Mouse (Mus musculus) liver, embryonic 14 days (tissue): ENCODE measurements around the gene Isoc2a. TPM values are rescaled to one million over a fixed set of nuclear protein-coding genes. Genes with fewer than 3 reads are reported as not detected.

ENCODE experiments used
- polyA plus RNA-seq: library from polyadenylated mRNA; depleted of rRNA; stranded (reverse); fragments of >200 nt; gene quantifications from 2 replicates; pipeline ENCODE4 v1.2.3, GENCODE M21; 2012; rRNA removed

The Isoc2a gene
- 5.9 and 6.6 TPM in 2 replicates for polyA plus RNA-seq

DNA sequence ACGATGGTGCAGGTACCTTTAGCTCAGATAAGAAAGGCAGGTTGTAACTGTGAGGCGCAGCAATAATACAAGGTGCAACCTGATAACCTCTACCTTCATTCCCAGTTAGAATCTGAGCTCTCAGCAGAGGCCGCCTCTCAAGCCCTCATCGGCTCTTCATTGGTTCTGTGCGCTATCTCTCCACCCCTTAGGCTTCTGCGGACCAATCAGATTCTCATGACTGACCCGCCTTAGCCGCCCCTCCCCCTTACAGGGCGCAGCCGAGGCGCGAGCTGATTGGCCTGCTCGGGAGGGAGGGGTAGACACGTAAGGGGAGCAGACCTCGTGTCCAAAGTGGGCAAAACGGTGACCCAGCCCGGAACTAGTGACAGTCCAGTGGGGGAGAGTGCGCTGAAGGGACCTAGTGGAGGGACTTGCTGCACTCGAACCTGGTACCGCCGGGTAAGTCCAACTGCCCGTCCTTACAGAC lies at the start of gene Isoc2a:
Gene Isoc2a, plus strand, starts transcription at position 401 of the 469 bp plus-strand sequence.

DNA sequence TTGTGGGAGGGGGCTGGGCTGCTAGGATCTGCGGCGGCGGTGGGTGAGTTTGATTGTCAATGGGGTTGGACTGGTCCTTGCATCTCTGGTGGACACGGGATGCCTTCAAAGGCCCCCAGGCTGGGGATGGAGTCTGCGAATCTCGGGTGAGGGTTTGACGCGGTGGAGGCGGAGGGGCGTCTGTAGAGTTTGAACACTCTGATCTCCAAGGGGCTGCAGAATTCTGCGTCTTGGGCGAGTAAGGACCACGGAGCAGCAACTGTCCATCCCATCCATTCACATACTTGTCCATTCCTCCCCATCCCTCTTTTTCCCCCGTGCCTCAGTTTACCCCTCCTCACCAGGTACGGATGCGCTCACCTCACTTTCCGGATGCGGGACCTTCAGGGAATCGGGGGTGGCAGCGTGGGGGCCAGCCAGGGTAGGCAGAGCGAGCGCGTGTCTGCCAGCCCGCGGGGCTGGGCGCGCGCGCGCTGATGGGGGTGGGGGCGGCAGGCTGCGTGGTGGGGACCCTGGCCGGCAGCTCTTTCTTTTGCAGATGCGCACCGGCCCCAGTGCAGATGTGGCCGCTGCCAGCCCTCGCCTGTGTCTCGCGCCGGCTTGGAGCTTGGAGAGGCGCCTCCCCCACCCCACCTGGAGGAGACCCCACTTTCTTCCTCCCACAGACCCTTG lies 32.6 kb upstream of the Isoc2a start, which contains the start of gene Shisa7:
Gene Shisa7, minus strand, starts transcription at position 452 of the 672 bp plus-strand sequence.

DNA sequence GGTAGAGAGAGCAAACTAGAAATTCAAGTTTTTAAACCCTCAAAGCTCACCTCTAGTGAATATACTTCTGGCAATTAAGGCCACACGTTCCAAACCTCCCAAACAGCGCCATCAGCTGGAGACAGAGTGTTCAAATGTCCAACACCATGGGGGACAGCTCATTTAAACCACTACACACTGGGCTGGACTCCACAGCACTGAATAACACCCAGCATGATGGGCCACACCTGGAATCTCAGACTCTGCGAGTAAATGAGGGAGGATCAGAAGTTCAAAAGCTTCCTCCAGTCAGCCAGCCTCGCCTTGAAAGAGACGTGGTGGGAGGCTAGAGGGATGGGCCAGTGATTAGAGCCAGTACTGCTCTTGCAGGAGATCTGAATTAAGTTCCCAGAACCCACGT lies 6.8 kb upstream of the Isoc2a start, which contains the start of gene Isoc2b:
Gene Isoc2b, minus strand, starts transcription at position 126 of the 400 bp plus-strand sequence.

DNA sequence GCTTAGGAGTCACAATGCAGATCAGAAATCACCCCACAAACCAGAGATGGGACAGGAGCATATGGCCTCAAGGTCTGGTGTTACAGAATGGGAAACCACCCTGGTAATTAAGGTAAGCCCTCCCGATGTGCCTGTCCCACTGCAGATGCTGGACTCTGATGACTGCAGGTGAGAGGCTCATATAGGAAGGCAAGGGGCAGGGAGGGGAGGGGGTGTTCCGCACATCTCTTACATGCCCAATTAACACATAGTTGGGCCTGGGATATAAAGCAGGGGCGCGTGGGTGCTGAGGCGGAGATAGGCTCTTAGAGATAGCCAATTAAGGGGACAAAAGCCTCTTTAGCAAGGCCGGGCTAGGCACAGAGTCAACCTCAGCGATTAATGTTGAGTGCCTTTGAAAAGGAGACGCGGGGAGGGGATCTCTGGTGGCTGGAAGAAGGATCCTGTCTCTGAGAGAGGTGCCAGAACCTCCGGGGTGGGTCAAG lies 29.6 kb downstream of the Isoc2a start, which contains the start of gene Gm36210:
Gene Gm36210, minus strand, starts transcription at position 51 of the 485 bp plus-strand sequence.

DNA sequence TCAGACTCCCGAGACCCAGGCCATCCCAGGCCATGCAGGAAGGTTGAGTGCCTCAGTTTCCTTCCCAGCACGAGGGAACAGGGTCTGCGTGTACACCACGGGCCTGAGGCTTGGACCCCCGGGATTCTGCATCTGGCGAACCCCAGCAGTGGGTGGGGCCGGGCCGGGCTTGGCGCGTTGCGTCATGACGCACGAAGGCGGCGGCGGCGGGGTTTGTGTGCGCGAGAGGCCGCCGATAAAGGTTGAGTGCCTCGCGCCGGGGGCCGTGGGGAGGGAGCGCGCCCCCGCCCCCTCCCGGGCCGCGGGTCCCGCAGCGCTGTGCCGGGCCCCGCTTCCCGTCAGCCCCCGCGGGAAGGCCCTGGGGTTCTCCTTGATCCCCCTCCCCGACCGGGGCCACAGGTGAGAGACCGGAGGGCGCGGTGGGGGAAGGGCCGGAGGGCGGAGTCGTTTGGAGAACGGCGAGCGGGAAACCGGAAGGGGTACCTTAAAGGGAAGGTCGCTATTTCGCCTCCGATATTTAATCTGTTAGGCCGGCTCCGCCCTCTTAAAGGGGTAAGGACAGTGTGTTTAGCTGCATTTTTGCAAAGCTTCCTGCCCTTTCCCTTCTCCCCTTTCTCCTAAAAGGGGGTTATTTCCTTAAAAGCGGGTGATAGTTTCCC lies 38.2 kb downstream of the Isoc2a start, which contains the start of gene Zfp628:
Gene Zfp628, plus strand, starts transcription at position 211 of the 659 bp plus-strand sequence.

DNA sequence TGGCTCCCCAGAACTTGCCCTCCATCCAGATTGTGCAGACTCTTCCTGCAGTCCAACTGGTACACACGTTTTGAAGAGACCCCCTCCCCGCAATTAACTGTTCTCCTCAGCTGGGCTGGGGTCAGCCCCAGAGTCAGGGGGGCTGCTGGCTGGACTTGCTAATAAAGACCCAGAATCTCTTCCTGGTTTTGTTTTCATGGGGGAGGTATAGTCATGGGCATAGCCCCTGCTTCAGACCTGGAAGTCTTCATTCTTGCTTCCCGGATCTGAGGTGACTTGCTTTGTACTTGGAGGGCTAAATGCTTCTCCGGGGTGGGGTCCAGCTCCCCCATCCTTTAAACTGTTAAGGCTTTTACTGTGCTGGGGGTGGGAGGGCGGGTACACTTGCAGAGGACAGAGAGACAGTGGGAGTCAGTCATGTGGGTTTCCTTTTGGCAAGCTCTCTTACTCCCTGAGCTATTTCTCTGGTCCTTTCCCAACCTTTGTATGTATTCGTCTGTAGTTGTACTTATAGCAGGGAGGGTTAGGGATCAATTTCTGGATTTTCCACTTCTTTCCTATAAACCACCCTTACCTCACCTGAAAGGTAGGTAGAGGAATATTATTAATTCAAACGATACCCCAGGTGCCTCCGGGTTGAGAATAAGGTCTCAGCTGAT lies 45.0 kb downstream of the Isoc2a start, which contains the start of gene Nat14:
Gene Nat14, plus strand, starts transcription at position 205 of the 659 bp plus-strand sequence.

DNA sequence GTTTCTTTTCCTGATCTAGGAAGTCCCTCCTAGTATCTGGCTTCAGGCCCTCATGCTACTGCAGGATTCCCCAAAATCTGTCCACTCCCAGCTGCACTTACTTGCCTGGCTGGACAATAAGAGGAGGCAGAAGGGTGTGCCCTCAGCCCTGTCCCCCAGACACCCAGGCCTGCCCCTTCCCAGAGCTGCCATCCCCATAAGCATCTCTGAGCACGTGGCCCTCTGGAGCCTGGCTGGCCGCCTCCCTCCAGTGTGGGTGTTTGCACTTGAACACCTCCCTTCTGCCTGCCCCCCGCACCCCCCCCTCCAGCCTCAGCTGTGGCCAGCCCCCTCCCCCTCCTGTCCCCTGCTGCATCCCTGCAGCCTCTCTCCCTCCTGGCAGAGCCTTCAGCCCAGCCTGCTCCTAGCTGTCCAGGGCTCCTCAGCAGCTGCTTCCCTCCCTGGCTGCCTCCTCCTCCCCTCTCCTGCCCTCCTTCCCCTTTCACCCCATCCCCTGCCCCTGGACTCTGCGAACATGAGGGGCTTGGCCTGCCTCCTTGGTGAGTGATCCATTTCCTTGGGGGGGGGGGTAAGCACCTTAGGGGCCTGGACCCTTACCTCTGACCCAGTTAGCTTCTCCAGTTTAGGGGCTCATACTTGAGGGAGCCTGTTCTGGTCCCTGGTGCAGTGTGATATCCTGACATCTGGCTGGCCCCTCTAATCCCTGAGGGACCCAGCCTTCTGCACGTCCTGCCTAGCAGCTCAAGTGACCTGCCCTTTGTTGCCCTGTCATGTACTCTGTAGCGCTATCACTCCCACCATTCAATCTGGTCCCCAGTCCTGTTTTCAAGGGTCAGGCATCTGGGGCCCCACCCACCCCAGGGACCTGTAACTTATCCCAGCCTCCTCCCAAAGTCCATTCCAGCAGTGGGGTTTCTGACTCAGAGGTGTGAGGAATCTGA lies 48.8 kb downstream of the Isoc2a start, which contains the start of gene Ssc5d:
Gene Ssc5d, plus strand, starts transcription at position 345 of the 941 bp plus-strand sequence.

Other genes starting within 250 kb of the Isoc2a start
- gene Tmem86b, start 245.7 kb upstream of the Isoc2a start, polyA plus RNA-seq = 28.2 and 34.6 TPM in 2 replicates
- 27.4 and 32.4 TPM in 2 replicates for gene Ppp6r1, start 218.1 kb upstream of the Isoc2a start, polyA plus RNA-seq
- 27.9 and 31.5 TPM in 2 replicates for gene Hspbp1, start 192.1 kb upstream of the Isoc2a start, polyA plus RNA-seq
- 0.37 and 0.41 TPM in 2 replicates for gene Brsk1, start 186.5 kb upstream of the Isoc2a start, polyA plus RNA-seq
- gene Tmem150b, start 151.9 kb upstream of the Isoc2a start, polyA plus RNA-seq = 0.30 and 0.32 TPM in 2 replicates
- gene Kmt5c, start 137.0 kb upstream of the Isoc2a start, polyA plus RNA-seq = 68.0 and 81.2 TPM in 2 replicates
- gene Cox6b2, start 124.1 kb upstream of the Isoc2a start, polyA plus RNA-seq = 104 and 108 TPM in 2 replicates
- not detected in 2 replicates for gene Fam71e2, start 105.9 kb upstream of the Isoc2a start, polyA plus RNA-seq
- gene Il11, start 94.3 kb upstream of the Isoc2a start, polyA plus RNA-seq = 0.02 TPM in 2 replicates
- gene Tmem190, start 94.2 kb upstream of the Isoc2a start, polyA plus RNA-seq = not detected in 2 replicates
- gene Tmem238, start 87.5 kb upstream of the Isoc2a start, polyA plus RNA-seq = 6.5 and 7.0 TPM in 2 replicates
- 272 and 305 TPM in 2 replicates for gene Rpl28, start 84.3 kb upstream of the Isoc2a start, polyA plus RNA-seq
- gene Ube2s, start 64.6 kb upstream of the Isoc2a start, polyA plus RNA-seq = 224 and 291 TPM in 2 replicates
- 0.01 and 0.02 TPM in 2 replicates for gene Shisa7, start 32.5 kb upstream of the Isoc2a start, polyA plus RNA-seq
- gene Isoc2b, start 6.9 kb upstream of the Isoc2a start, polyA plus RNA-seq = 1.9 and 2.1 TPM in 2 replicates
- 0.07 and 0.08 TPM in 2 replicates for gene Gm36210, start 29.4 kb downstream of the Isoc2a start, polyA plus RNA-seq
- 2.6 and 2.8 TPM in 2 replicates for gene Zfp628, start 38.1 kb downstream of the Isoc2a start, polyA plus RNA-seq
- gene Nat14, start 44.9 kb downstream of the Isoc2a start, polyA plus RNA-seq = 0.36 and 0.53 TPM in 2 replicates
- gene Ssc5d, start 48.6 kb downstream of the Isoc2a start, polyA plus RNA-seq = 0.08 and 0.35 TPM in 2 replicates
- not detected in 2 replicates for gene Sbk2, start 87.3 kb downstream of the Isoc2a start, polyA plus RNA-seq
- 0.02 TPM in 1 of 2 replicates, not detected in the other for gene Sbk3, start 94.0 kb downstream of the Isoc2a start, polyA plus RNA-seq
- gene Zfp579, start 119.0 kb downstream of the Isoc2a start, polyA plus RNA-seq = 6.4 and 7.8 TPM in 2 replicates
- gene Zfp524, start 137.3 kb downstream of the Isoc2a start, polyA plus RNA-seq = 8.2 and 9.0 TPM in 2 replicates
- gene Fiz1, start 137.5 kb downstream of the Isoc2a start, polyA plus RNA-seq = 11.0 and 12.0 TPM in 2 replicates
- 0.05 and 0.06 TPM in 2 replicates for gene Gm44973, start 138.3 kb downstream of the Isoc2a start, polyA plus RNA-seq
- 4.9 and 5.9 TPM in 2 replicates for gene Zfp865, start 143.2 kb downstream of the Isoc2a start, polyA plus RNA-seq
- gene Ccdc106, start 143.4 kb downstream of the Isoc2a start, polyA plus RNA-seq = 0.42 and 0.45 TPM in 2 replicates
- gene 4632433K11Rik, start 157.0 kb downstream of the Isoc2a start, polyA plus RNA-seq = not detected in 2 replicates
- gene Zfp784, start 161.3 kb downstream of the Isoc2a start, polyA plus RNA-seq = 0.83 and 1.1 TPM in 2 replicates
- 1.2 and 1.3 TPM in 2 replicates for gene Zfp580, start 174.4 kb downstream of the Isoc2a start, polyA plus RNA-seq
- 130 and 139 TPM in 2 replicates for gene U2af2, start 185.0 kb downstream of the Isoc2a start, polyA plus RNA-seq
- gene Epn1, start 203.1 kb downstream of the Isoc2a start, polyA plus RNA-seq = 45.0 and 54.7 TPM in 2 replicates
- not detected in 2 replicates for gene Rfpl4, start 239.8 kb downstream of the Isoc2a start, polyA plus RNA-seq
- gene Rasl2-9, start 248.8 kb downstream of the Isoc2a start, polyA plus RNA-seq = 0.14 and 0.20 TPM in 2 replicates